In the genomic region with DNA sequence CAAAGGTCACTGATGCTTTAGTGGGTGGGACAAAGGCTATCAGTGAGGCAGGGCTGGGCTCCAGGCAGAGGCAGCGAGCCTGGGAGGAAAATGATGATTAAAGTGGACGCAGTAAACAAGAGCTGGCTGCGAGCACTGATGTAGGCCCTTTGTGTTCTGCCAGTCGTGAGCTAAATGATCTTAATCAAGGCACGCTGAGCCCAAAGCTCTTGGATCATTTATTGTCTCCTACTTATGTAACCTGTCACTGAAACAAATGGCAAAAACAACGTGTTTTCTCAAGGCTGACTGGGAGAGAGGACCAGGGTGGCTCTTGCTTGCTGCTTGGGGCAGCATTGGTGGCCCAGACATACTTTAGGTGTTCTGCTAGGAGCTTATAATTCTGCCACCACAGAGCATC, we compare ENCODE assay signal across 18 mouse cellular contexts.
A peak's percentile ranks its signal among the peaks of the same experiment; 100 is the strongest.
DNase-seq lines count a peak whose midpoint lies in the region; ATAC-seq and TF ChIP-seq lines count a peak whose summit lies in the region.
"Had no signal": no experiment of that assay in that cellular context is flagged by ENCODE, and none has a peak within 500 bp of the region (broad histone marks: within the 10 kb centered on the region; RNA-seq: fewer than 3 reads in every experiment).

No protein-coding gene starts in this region.

- DNase-seq in forebrain, embryonic 11.5 days (ENCODE audit: low spot score), result no peak
- DNase-seq in midbrain, embryonic 10.5 days (ENCODE audit: low spot score), result no peak
- DNase-seq in midbrain, postnatal 0 days (ENCODE audit: low spot score), result no peak
- DNase-seq in retina, embryonic 14.5 days (ENCODE audit: low spot score), result peak; percentile 61
- no peak for DNase-seq in gastrocnemius, adult 2 months
- DNase-seq: adrenal gland, postnatal 14 days; cerebellum, adult 11 months; cerebellum, adult 8-10 months; cerebellum, postnatal 14 days; embryo, embryonic 11 days; gastrocnemius, postnatal 14 days had no signal

- H3K27ac ChIP-seq in forebrain, embryonic 11.5 days (ENCODE audit: low read depth, low read length), result no peak overlapping the region
- H3K27ac ChIP-seq in forebrain, embryonic 12.5 days, result no peak overlapping the region
- H3K27ac ChIP-seq in midbrain, embryonic 10.5 days (replicated peaks), result peak overlapping the region; percentile 13; the same call in 1 of the 2 replicates
- no peak overlapping the region for H3K27ac ChIP-seq in midbrain, postnatal 0 days (ENCODE audit: low read depth, low read length)
- H3K27ac ChIP-seq in gastrocnemius, adult 2 months, result no peak overlapping the region
- H3K27ac ChIP-seq: embryonic facial prominence, embryonic 15.5 days; hindbrain, embryonic 13.5 days; intestine, embryonic 15.5 days had no signal

- H3K4me3 ChIP-seq in forebrain, embryonic 11.5 days (ENCODE audit: low read depth, low read length), result no peak overlapping the region
- no peak overlapping the region for H3K4me3 ChIP-seq in forebrain, embryonic 12.5 days (replicated peaks)
- no peak overlapping the region for H3K4me3 ChIP-seq in midbrain, embryonic 10.5 days
- H3K4me3 ChIP-seq in midbrain, postnatal 0 days (ENCODE audit: low read depth, low read length), result no peak overlapping the region
- H3K4me3 ChIP-seq in gastrocnemius, adult 2 months, result no peak overlapping the region
- H3K4me3 ChIP-seq: embryonic facial prominence, embryonic 15.5 days; erythroblast, embryonic 14.5 days; heart, embryonic 12.5 days; hindbrain, embryonic 13.5 days; intestine, embryonic 15.5 days had no signal

- no peak overlapping the region for H3K9ac ChIP-seq in forebrain, embryonic 11.5 days (ENCODE audit: low read length)
- no peak overlapping the region for H3K9ac ChIP-seq in forebrain, embryonic 12.5 days
- no peak overlapping the region for H3K9ac ChIP-seq in midbrain, postnatal 0 days (replicated peaks; ENCODE audit: low read length, poor library complexity, severe bottlenecking)
- H3K9ac ChIP-seq: embryonic facial prominence, embryonic 15.5 days; heart, embryonic 12.5 days; hindbrain, embryonic 13.5 days; intestine, embryonic 15.5 days had no signal

- H3K4me2 ChIP-seq in forebrain, embryonic 11.5 days (ENCODE audit: low read depth, low read length, severe bottlenecking), result no peak overlapping the region
- no peak overlapping the region for H3K4me2 ChIP-seq in forebrain, embryonic 12.5 days
- no peak overlapping the region for H3K4me2 ChIP-seq in midbrain, postnatal 0 days (ENCODE audit: low read depth, low read length, poor library complexity, severe bottlenecking)
- H3K4me2 ChIP-seq: embryonic facial prominence, embryonic 15.5 days; heart, embryonic 12.5 days; hindbrain, embryonic 13.5 days; intestine, embryonic 15.5 days had no signal

- no peaks in the 10 kb centered on the region for H3K9me3 ChIP-seq in forebrain, embryonic 11.5 days (ENCODE audit: control insufficient read depth, low read length)
- H3K9me3 ChIP-seq in forebrain, embryonic 12.5 days, result no peaks in the 10 kb centered on the region
- no peaks in the 10 kb centered on the region for H3K9me3 ChIP-seq in midbrain, embryonic 10.5 days (replicated peaks)
- no peaks in the 10 kb centered on the region for H3K9me3 ChIP-seq in midbrain, postnatal 0 days (ENCODE audit: low read length)
- H3K9me3 ChIP-seq: embryonic facial prominence, embryonic 15.5 days; heart, embryonic 12.5 days; hindbrain, embryonic 13.5 days; intestine, embryonic 15.5 days had no signal

- ATAC-seq in forebrain, embryonic 11.5 days (replicated peaks; ENCODE audit: low FRiP score), result peak; percentile 42; the same call in 1 of the 2 replicates
- ATAC-seq in forebrain, embryonic 12.5 days (ENCODE audit: low FRiP score), result no peak
- ATAC-seq in midbrain, postnatal 0 days (ENCODE audit: low FRiP score), result no peak
- ATAC-seq: forebrain, embryonic 16.5 days; intestine, embryonic 15.5 days had no signal

- no peaks in the 10 kb centered on the region for H3K4me1 ChIP-seq in forebrain, embryonic 11.5 days (replicated peaks; ENCODE audit: control insufficient read depth, insufficient read depth, low read length)
- H3K4me1 ChIP-seq in forebrain, embryonic 12.5 days, result peaks cover 13% of the 10 kb centered on the region; the same call in 1 of the 2 replicates
- peaks cover 7% of the 10 kb centered on the region; the same call in 1 of the 2 replicates for H3K4me1 ChIP-seq in midbrain, embryonic 10.5 days
- H3K4me1 ChIP-seq in midbrain, postnatal 0 days (ENCODE audit: insufficient read depth, low read length), result no peaks in the 10 kb centered on the region
- H3K4me1 ChIP-seq: embryonic facial prominence, embryonic 15.5 days; heart, embryonic 12.5 days; intestine, embryonic 15.5 days had no signal

- 26% methylated on average over 6 of the region's 6 CpGs for WGBS in forebrain, embryonic 11.5 days
- 14% methylated on average over 6 of the region's 6 CpGs for WGBS in forebrain, embryonic 12.5 days
- 48% methylated on average over 6 of the region's 6 CpGs for WGBS in midbrain, embryonic 10.5 days
- WGBS in midbrain, postnatal 0 days, result 41% methylated on average over 6 of the region's 6 CpGs

- intact Hi-C loops in gastrocnemius, adult 2 months (cut with DNase I), result no loop called here

- H3K27me3 ChIP-seq in forebrain, embryonic 11.5 days (ENCODE audit: control insufficient read depth, insufficient read depth, low read length), result no peaks in the 10 kb centered on the region
- no peaks in the 10 kb centered on the region for H3K27me3 ChIP-seq in forebrain, embryonic 12.5 days
- no peaks in the 10 kb centered on the region for H3K27me3 ChIP-seq in midbrain, embryonic 10.5 days (ENCODE audit: low read depth, poor library complexity, severe bottlenecking)
- H3K27me3 ChIP-seq in midbrain, postnatal 0 days (ENCODE audit: insufficient read depth, low read length), result no peaks in the 10 kb centered on the region
- H3K27me3 ChIP-seq: embryonic facial prominence, embryonic 15.5 days; heart, embryonic 12.5 days; intestine, embryonic 15.5 days had no signal

- TF ChIP-seq CTCF in midbrain, postnatal 0 days (IDR thresholded peaks at IDR 0.05), result no peak
- TF ChIP-seq CTCF in gastrocnemius, adult 2 months (IDR thresholded peaks at IDR 0.05), result no peak

- no peaks in the 10 kb centered on the region for H3K36me3 ChIP-seq in forebrain, embryonic 11.5 days (ENCODE audit: control insufficient read depth, insufficient read depth, low read length)
- H3K36me3 ChIP-seq in forebrain, embryonic 12.5 days (replicated peaks), result no peaks in the 10 kb centered on the region
- no peaks in the 10 kb centered on the region for H3K36me3 ChIP-seq in midbrain, embryonic 10.5 days
- H3K36me3 ChIP-seq in midbrain, postnatal 0 days (ENCODE audit: insufficient read depth, low read length), result no peaks in the 10 kb centered on the region
- H3K36me3 ChIP-seq: embryonic facial prominence, embryonic 15.5 days; heart, embryonic 12.5 days; hindbrain, embryonic 13.5 days; intestine, embryonic 15.5 days had no signal
